Mouse (Mus musculus) MEL (cell line): Measurements from ENCODE around the gene Tmem92. TPM values are rescaled to one million over a fixed set of nuclear protein-coding genes. Genes with fewer than 3 reads are reported as not detected.

Experiments
- DNase-seq: peaks from one replicate; pipeline ENCODE4 v3.0.0; 2011; ENCODE audit warnings: low read depth, low spot score
- H3K27ac ChIP-seq: 2 replicates; pipeline ENCODE4 v1.5.1; 2012; ENCODE audit warnings: low read depth, mild to moderate bottlenecking, control low read depth, low read length, moderate library complexity; ENCODE audit not compliant: control insufficient read depth
- H3K27me3 ChIP-seq, 2 experiments: fragments of 150-350 bp in 1 of 2; sonication (generic) in 1 of 2; 2 replicates each; pipeline ENCODE4 v1.6.1; 2012; ENCODE audit warnings: low read length in 2 of 2, mild to moderate bottlenecking in 2 of 2, improper control_type of control experiment in 1 of 2, moderate library complexity in 1 of 2; ENCODE audit not compliant: insufficient read depth in 2 of 2, control insufficient read depth in 1 of 2
- H3K36me3 ChIP-seq, 2 experiments: 2 replicates each; pipeline ENCODE4 v1.6.1; 2012 to 2014; ENCODE audit warnings: low read length in 2 of 2, improper control_type of control experiment in 1 of 2, inconsistent platforms in 1 of 2, mild to moderate bottlenecking in 1 of 2; ENCODE audit not compliant: insufficient read depth in 2 of 2, control insufficient read depth in 1 of 2
- H3K4me1 ChIP-seq, 2 experiments: fragments of 150-350 bp in 1 of 2; sonication (generic) in 1 of 2; 2 replicates each; pipeline ENCODE4 v1.6.1; 2012; ENCODE audit warnings: low read length in 2 of 2, improper control_type of control experiment in 1 of 2, mild to moderate bottlenecking in 1 of 2; ENCODE audit not compliant: insufficient read depth in 2 of 2, control insufficient read depth in 1 of 2
- H3K4me3 ChIP-seq, 2 experiments: fragments of 150-350 bp in 1 of 2; sonication (generic) in 1 of 2; 2 replicates each; pipeline ENCODE4 v1.5.1; 2012; ENCODE audit warnings: low read depth in 2 of 2, low read length in 2 of 2, mild to moderate bottlenecking in 2 of 2, moderate library complexity in 2 of 2, control low read depth in 1 of 2, improper control_type of control experiment in 1 of 2; ENCODE audit not compliant: control insufficient read depth in 1 of 2, insufficient read depth in 1 of 2
- H3K79me2 ChIP-seq: 2 replicates; pipeline ENCODE4 v1.6.1; 2012; ENCODE audit warnings: mild to moderate bottlenecking, low read length, moderate library complexity; ENCODE audit not compliant: control insufficient read depth, poor library complexity, insufficient read depth
- H3K9ac ChIP-seq: 2 replicates; pipeline ENCODE4 v1.6.1; 2012; ENCODE audit warnings: low read depth, mild to moderate bottlenecking, control low read depth, low read length, moderate library complexity; ENCODE audit not compliant: control insufficient read depth, poor library complexity, severe bottlenecking
- H3K9me3 ChIP-seq: fragments of 150-350 bp; sonication (generic); replicated peaks from 2 replicates; pipeline ENCODE4 v1.6.1; 2012; ENCODE audit warnings: mild to moderate bottlenecking, low read length, improper control_type of control experiment, moderate library complexity; ENCODE audit not compliant: insufficient read depth
- CHD1 ChIP-seq: IDR thresholded peaks from 2 replicates; pipeline ENCODE4 v1.6.1; 2012; ENCODE audit warnings: low read depth, mild to moderate bottlenecking, inconsistent platforms, low read length, improper control_type of control experiment
- E2F4 ChIP-seq: IDR thresholded peaks from 2 replicates; pipeline ENCODE4 v1.6.1; 2011; ENCODE audit warnings: low read depth, low read length, improper control_type of control experiment, borderline replicate concordance
- ELF1 ChIP-seq: IDR thresholded peaks from 2 replicates; pipeline ENCODE4 v1.6.1; 2014; ENCODE audit warnings: low read depth, mild to moderate bottlenecking, inconsistent platforms, low read length, improper control_type of control experiment, moderate library complexity
- EP300 ChIP-seq, 2 experiments: IDR thresholded peaks; 2 replicates each; pipeline ENCODE4 v1.6.1; 2011; ENCODE audit warnings: improper control_type of control experiment in 2 of 2, low read length in 2 of 2, low read depth in 1 of 2, mild to moderate bottlenecking in 1 of 2
- GATA1 ChIP-seq: IDR thresholded peaks from 2 replicates; pipeline ENCODE4 v1.6.1; 2011; ENCODE audit warnings: low read depth, low read length, improper control_type of control experiment
- JUND ChIP-seq: IDR thresholded peaks from 2 replicates; pipeline ENCODE4 v1.6.1; 2011; ENCODE audit warnings: low read depth, mild to moderate bottlenecking, improper control_type of control experiment, low read length
- KAT2A ChIP-seq: conservative IDR thresholded peaks from 2 replicates; pipeline ENCODE4 v1.6.1; 2012; ENCODE audit warnings: low read depth, low read length, improper control_type of control experiment, inconsistent platforms
- MAX ChIP-seq: IDR thresholded peaks from 2 replicates; pipeline ENCODE4 v1.6.1; 2011; ENCODE audit warnings: low read length, improper control_type of control experiment
- MAZ ChIP-seq: IDR thresholded peaks from 2 replicates; pipeline ENCODE4 v1.6.1; 2012; ENCODE audit warnings: low read depth, mild to moderate bottlenecking, inconsistent platforms, low read length, improper control_type of control experiment
- MYC ChIP-seq: IDR thresholded peaks from 2 replicates; pipeline ENCODE4 v1.6.1; 2011; ENCODE audit warnings: low read depth, mild to moderate bottlenecking, low read length, improper control_type of control experiment, moderate library complexity
- POLR2AphosphoS5 ChIP-seq: IDR thresholded peaks from 2 replicates; pipeline ENCODE4 v1.6.1; 2012; ENCODE audit warnings: low read depth, borderline replicate concordance, mild to moderate bottlenecking, inconsistent platforms, low read length, moderate library complexity, mixed read lengths
- RAD21 ChIP-seq: IDR thresholded peaks from 2 replicates; pipeline ENCODE4 v1.6.1; 2011; ENCODE audit warnings: mild to moderate bottlenecking, low read depth, low read length, improper control_type of control experiment
- TBP ChIP-seq: IDR thresholded peaks from 2 replicates; pipeline ENCODE4 v1.8.0; 2011; ENCODE audit warnings: low read depth, low read length, improper control_type of control experiment
- TCF12 ChIP-seq: IDR thresholded peaks from 2 replicates; pipeline ENCODE4 v1.6.1; 2014; ENCODE audit warnings: low read depth, mild to moderate bottlenecking, inconsistent platforms, low read length, improper control_type of control experiment, moderate library complexity
- UBTF ChIP-seq: IDR thresholded peaks from 2 replicates; pipeline ENCODE4 v1.6.1; 2012; ENCODE audit warnings: low read depth, mild to moderate bottlenecking, inconsistent platforms, low read length, improper control_type of control experiment, moderate library complexity, borderline replicate concordance; ENCODE audit not compliant: insufficient read depth
- USF1 ChIP-seq: IDR thresholded peaks from 2 replicates; pipeline ENCODE4 v1.6.1; 2014; ENCODE audit warnings: low read depth, mild to moderate bottlenecking, inconsistent platforms, low read length, improper control_type of control experiment, moderate library complexity
- ZC3H11A ChIP-seq: IDR thresholded peaks from 2 replicates; pipeline ENCODE4 v1.6.1; 2012; ENCODE audit warnings: low read depth, mild to moderate bottlenecking, inconsistent platforms, low read length, improper control_type of control experiment
- polyA plus RNA-seq, 2 experiments: library from polyadenylated mRNA; stranded (reverse) in 1 of 2; unstranded in 1 of 2; fragments of >175 nt in 1 of 2; fragments of >200 nt in 1 of 2; gene quantifications; 2 replicates each; pipeline versions ENCODE4 v1.2.1 to v1.2.4; 2012; ENCODE audit warnings: low replicate concordance in 2 of 2, low read depth in 1 of 2; ENCODE audit not compliant: insufficient read length in 2 of 2, insufficient read depth in 1 of 2, missing spikeins in 1 of 2
- total RNA-seq: library from RNA; depleted of rRNA; stranded (reverse); fragments of 300-350 nt; gene quantifications from 2 replicates; pipeline ENCODE4 v1.2.3, GENCODE M21; 2012; rRNA removed

The Tmem92 gene
- total RNA-seq (not detected in 2 replicates), polyA plus RNA-seq (not detected)

DNA sequence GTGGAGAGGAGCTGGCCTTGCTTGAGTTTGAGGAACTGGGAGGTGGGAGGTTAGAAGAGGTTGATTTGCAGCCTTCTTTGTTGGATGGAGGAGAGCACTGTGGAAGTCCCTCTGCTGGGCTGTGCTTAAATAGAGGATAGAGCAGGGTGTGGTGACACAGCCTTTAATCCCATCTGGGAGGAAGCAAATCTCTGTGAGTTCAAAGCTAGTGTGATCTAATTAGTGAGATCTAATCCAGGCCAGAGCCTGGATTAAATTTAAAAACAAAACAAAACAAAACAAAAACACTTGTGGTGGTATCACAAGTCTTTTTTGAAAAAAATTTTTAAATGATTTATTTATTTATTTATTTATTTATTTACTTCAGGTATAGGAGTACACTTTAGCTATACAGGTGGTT lies at the start of gene Tmem92:
Gene Tmem92 (minus strand): TSS at position 101 of the 400 bp plus-strand sequence.
- no peak for DNase-seq
- no peak within 1 kb of the TSS for H3K27ac ChIP-seq
- H3K79me2 ChIP-seq: no peaks in the 10 kb centered on the region
- no peaks in the 10 kb centered on the region for H3K9me3 ChIP-seq
- TF ChIP-seq USF1 (no peak), CHD1 (no peak), MYC (no peak), TBP (no peak), MAX (no peak), ZC3H11A (no peak)
- H3K9ac ChIP-seq: no peak within 1 kb of the TSS
- peaks cover 2 to 3% of the 10 kb centered on the region in 2 experiments; a peak in 3 of 4 replicates for H3K27me3 ChIP-seq
- H3K4me1 ChIP-seq: no peaks in the 10 kb centered on the region
- no peaks in the 10 kb centered on the region for H3K36me3 ChIP-seq
- no peak within 1 kb of the TSS for H3K4me3 ChIP-seq

DNA sequence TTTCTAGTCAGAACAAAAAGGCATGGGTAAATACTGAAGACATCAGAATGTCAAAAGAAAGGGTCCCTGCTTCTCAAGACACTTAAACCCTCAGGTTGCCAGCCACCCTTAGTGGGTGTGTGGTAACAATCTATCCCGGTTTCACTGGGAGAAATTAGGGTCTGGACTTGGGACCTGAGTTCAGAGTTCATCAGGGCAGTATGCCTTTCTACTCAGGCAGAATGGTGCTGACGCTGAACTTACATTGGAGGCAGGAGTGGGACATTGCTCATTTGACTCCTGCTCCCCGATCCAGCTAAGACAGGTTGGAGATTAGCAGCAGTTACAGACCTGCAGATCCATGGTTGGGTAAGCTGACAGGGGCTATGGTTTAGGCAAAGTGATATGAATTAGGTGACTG lies 46.5 kb upstream of the Tmem92 start:
- H3K9me3 ChIP-seq: no peaks in the 10 kb centered on the region
- no peaks in the 10 kb centered on the region for H3K79me2 ChIP-seq
- no peak overlapping the region for H3K4me3 ChIP-seq
- TF ChIP-seq CHD1 (no peak), UBTF (no peak), ELF1 (no peak), E2F4 (no peak), KAT2A (no peak), RAD21 (no peak), JUND (no peak), EP300 (IDR thresholded peaks at IDR 0.05; ENCODE audit: low read depth in 1 of 2, low read length in 2 of 2) (no peak), TCF12 (no peak), GATA1 (no peak), MYC (no peak), MAZ (no peak), POLR2AphosphoS5 (no peak)
- no peak overlapping the region for H3K27ac ChIP-seq
- no peaks in the 10 kb centered on the region for H3K36me3 ChIP-seq
- H3K4me1 ChIP-seq: no peaks in the 10 kb centered on the region
- no peak overlapping the region for H3K9ac ChIP-seq
- H3K27me3 ChIP-seq: peaks cover 20% of the 10 kb centered on the region in 2 experiments
- no peak for DNase-seq
